Mouse (Mus musculus): Measurements from ENCODE around the gene Gm17490. TPM values are rescaled to one million over a fixed set of nuclear protein-coding genes. Genes with fewer than 3 reads are reported as not detected.

Gene Gm17490
- total and polyA plus RNA-seq, 3 experiments: not detected

DNA sequence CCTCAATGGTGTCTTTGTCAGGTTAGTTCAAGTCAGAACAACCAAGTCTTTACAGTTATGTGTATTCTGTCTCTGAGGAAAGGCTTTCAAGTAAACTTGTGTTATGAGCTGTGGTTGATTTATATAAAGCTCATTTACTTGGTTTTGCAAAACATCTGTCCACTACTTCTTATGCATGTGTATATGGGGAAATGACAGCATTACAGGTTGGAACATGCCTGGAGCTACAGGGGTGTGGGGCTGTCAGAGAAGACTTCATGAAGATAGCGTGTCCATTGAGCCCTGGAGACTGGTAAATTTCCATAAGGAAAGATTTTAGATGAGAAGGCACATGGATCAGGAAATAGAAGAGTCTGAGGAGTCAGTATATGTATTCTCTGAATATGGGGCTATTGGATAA, 18.0 kb upstream of the Gm17490 start:
- Histone ChIP-seq H3K4me1 (ENCODE audit: control insufficient read depth, insufficient read depth, low read length) (no peaks in the 10 kb centered on the region), H3K36me3 (ENCODE audit: control insufficient read depth, insufficient read depth, low read length) (no peaks in the 10 kb centered on the region), H3K27ac (no peak overlapping the region), H3K79me2 (replicated peaks; ENCODE audit: control insufficient read depth, insufficient read depth, low read length) (no peaks in the 10 kb centered on the region), H3K27me3 (ENCODE audit: control insufficient read depth, insufficient read depth, low read length) (no peaks in the 10 kb centered on the region), H3K4me3 (no peak overlapping the region), H3K9ac (ENCODE audit: low read depth, low read length) (no peak overlapping the region)
- WGBS: 84% methylated on average over 1 of the region's 1 CpGs
- DNase-seq: no peak
- intact Hi-C loops (cut with DNase I): no loop called here
- TF ChIP-seq CTCF (IDR thresholded peaks at IDR 0.05) (no peak), POLR2A (IDR thresholded peaks at IDR 0.05; ENCODE audit: insufficient read depth, low read depth, low read length) (no peak), EP300 (IDR thresholded peaks at IDR 0.05; ENCODE audit: insufficient read depth, low read depth, low read length) (no peak)

DNA sequence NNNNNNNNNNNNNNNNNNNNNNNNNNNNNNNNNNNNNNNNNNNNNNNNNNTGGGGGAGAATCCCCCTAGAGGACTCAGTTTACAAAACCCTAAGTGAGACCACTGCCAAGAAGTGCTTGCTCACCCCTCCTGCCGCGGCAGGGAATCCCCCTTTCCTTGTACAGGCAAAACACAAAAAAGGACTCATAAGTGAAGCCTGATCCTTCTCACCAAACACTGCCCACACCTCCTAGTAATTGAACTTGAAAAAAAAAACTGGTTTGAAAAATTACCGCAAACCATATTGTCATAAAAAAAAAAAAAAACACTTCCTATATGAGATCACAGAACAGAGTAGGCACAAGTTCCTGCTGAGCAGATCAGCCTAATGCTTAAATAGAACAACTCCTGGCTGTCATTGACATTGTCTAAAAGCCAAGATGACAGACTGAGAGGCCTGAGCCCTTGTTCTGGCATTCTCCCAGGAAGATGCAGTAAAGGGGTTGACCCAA, 16.4 kb upstream of the Gm17490 start, which contains the start of gene Il2ra:
Il2ra (plus strand) TSS at position 357 of the 491 bp plus-strand sequence.
- no peak within 1 kb of the TSS for H3K27ac ChIP-seq
- no peak within 1 kb of the TSS for H3K9ac ChIP-seq (ENCODE audit: low read depth, low read length)

DNA sequence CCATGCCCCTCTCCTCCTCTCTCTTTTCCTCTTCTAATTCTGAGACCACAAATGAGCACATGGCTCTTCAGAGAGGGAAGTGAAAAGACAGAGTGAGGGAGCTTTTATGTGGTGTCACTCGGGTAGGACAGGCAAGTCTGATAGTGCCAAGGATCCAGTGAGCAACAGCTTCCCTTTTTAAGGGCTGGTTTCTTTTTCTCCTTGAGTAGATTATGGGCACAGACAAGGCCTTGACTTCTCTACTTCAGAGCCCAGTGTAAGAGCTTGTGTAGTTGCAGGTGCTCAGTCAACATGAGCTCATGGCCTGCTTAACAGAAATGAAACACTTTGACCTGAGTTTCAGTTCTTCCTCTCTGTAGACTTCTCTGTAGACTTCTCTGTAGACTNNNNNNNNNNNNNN, 11.1 kb upstream of the Gm17490 start:
- TF ChIP-seq CTCF (IDR thresholded peaks at IDR 0.05) (no peak), EP300 (IDR thresholded peaks at IDR 0.05; ENCODE audit: insufficient read depth, low read depth, low read length) (no peak), POLR2A (IDR thresholded peaks at IDR 0.05; ENCODE audit: insufficient read depth, low read depth, low read length) (no peak)
- no peak overlapping the region for H3K9ac ChIP-seq (ENCODE audit: low read depth, low read length)
- DNase-seq: peak in 1 of 2 experiments; percentile 11
- H3K79me2 ChIP-seq (replicated peaks; ENCODE audit: control insufficient read depth, insufficient read depth, low read length): no peaks in the 10 kb centered on the region
- no peaks in the 10 kb centered on the region for H3K27me3 ChIP-seq (ENCODE audit: control insufficient read depth, insufficient read depth, low read length)
- H3K27ac ChIP-seq: no peak overlapping the region
- H3K4me1 ChIP-seq (ENCODE audit: control insufficient read depth, insufficient read depth, low read length): no peaks in the 10 kb centered on the region
- intact Hi-C loops (cut with DNase I): no loop called here
- 44% methylated on average over 1 of the region's 1 CpGs for WGBS
- H3K36me3 ChIP-seq (ENCODE audit: control insufficient read depth, insufficient read depth, low read length): no peaks in the 10 kb centered on the region
- no peak overlapping the region for H3K4me3 ChIP-seq

More for the DNA sequence above, 16.4 kb upstream of the Gm17490 start, which contains the start of gene Il2ra:
- H3K36me3 ChIP-seq (ENCODE audit: control insufficient read depth, insufficient read depth, low read length): no peaks in the 10 kb centered on the region
- H3K4me1 ChIP-seq (ENCODE audit: control insufficient read depth, insufficient read depth, low read length): no peaks in the 10 kb centered on the region
- WGBS: 73% methylated on average over 3 of the region's 3 CpGs
- H3K4me3 ChIP-seq: no peak within 1 kb of the TSS
- no peaks in the 10 kb centered on the region for H3K27me3 ChIP-seq (ENCODE audit: control insufficient read depth, insufficient read depth, low read length)
- H3K79me2 ChIP-seq (replicated peaks; ENCODE audit: control insufficient read depth, insufficient read depth, low read length): no peaks in the 10 kb centered on the region
- TF ChIP-seq POLR2A (IDR thresholded peaks at IDR 0.05; ENCODE audit: insufficient read depth, low read depth, low read length) (no peak), EP300 (IDR thresholded peaks at IDR 0.05; ENCODE audit: insufficient read depth, low read depth, low read length) (no peak), CTCF (IDR thresholded peaks at IDR 0.05) (no peak)
- no peak for DNase-seq
- intact Hi-C loops (cut with DNase I): no loop called here

DNA sequence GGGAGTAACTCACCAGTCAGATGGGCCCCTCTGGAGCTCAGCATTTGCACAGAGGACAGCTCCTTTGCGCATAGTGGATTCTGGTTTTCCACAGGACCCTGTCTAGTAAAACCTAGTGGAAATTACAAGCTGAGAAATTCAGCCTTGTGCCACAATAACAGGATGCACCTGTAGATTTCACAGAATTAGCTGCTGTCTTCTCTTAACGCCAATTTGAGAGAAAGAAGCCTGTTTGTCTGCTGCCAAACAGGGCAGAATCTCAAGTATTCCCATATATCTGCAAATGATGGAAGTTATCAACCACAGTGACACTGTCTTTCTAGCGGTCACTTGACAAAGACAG, 10.0 kb upstream of the Gm17490 start:
- H3K27me3 ChIP-seq (ENCODE audit: control insufficient read depth, insufficient read depth, low read length): no peaks in the 10 kb centered on the region
- H3K36me3 ChIP-seq (ENCODE audit: control insufficient read depth, insufficient read depth, low read length): no peaks in the 10 kb centered on the region
- no peaks in the 10 kb centered on the region for H3K79me2 ChIP-seq (replicated peaks; ENCODE audit: control insufficient read depth, insufficient read depth, low read length)
- intact Hi-C loops (cut with DNase I): no loop called here
- TF ChIP-seq EP300 (IDR thresholded peaks at IDR 0.05; ENCODE audit: insufficient read depth, low read depth, low read length) (no peak), CTCF (IDR thresholded peaks at IDR 0.05) (no peak), POLR2A (IDR thresholded peaks at IDR 0.05; ENCODE audit: insufficient read depth, low read depth, low read length) (no peak)
- H3K9ac ChIP-seq (ENCODE audit: low read depth, low read length): no peak overlapping the region
- WGBS: 54% methylated on average over 3 of the region's 3 CpGs
- H3K27ac ChIP-seq: no peak overlapping the region
- H3K4me3 ChIP-seq: no peak overlapping the region
- DNase-seq: no peak
- no peaks in the 10 kb centered on the region for H3K4me1 ChIP-seq (ENCODE audit: control insufficient read depth, insufficient read depth, low read length)

DNA sequence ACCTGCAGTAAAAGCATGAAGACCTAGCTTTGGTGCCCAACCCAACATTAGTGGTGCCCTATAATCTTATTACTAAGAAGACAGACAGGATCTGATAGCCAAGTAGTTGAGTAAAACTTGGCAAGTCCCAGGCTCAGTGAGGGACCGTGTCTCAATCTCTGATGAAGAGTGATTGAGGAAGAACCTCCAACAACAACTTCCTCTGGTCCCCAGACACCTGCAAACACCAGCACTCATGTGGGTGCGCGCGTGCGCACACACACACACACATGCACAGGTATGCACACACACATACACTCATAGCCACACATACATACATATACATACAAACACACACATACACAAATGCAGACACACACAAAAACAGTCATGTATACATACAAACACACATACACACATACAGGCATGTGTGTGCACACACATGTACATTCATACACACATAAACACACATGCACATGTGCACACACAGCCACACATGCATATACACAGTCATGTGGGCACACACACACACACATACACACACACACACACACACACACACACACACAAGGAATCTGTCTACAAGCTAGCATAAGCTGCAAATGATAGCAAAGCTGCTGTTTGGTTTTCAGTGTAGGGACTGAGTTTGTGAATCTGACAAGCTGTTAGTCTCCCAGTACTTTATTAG, 9.5 kb upstream of the Gm17490 start:
- intact Hi-C loops (cut with DNase I): no loop called here
- TF ChIP-seq POLR2A (IDR thresholded peaks at IDR 0.05; ENCODE audit: insufficient read depth, low read depth, low read length) (no peak), CTCF (IDR thresholded peaks at IDR 0.05) (no peak), EP300 (IDR thresholded peaks at IDR 0.05; ENCODE audit: insufficient read depth, low read depth, low read length) (no peak)
- H3K4me3 ChIP-seq: no peak overlapping the region
- H3K9ac ChIP-seq (ENCODE audit: low read depth, low read length): no peak overlapping the region
- H3K27me3 ChIP-seq (ENCODE audit: control insufficient read depth, insufficient read depth, low read length): no peaks in the 10 kb centered on the region
- WGBS: 91% methylated on average over 5 of the region's 5 CpGs
- DNase-seq: no peak
- H3K36me3 ChIP-seq (ENCODE audit: control insufficient read depth, insufficient read depth, low read length): no peaks in the 10 kb centered on the region
- H3K27ac ChIP-seq: no peak overlapping the region
- no peaks in the 10 kb centered on the region for H3K79me2 ChIP-seq (replicated peaks; ENCODE audit: control insufficient read depth, insufficient read depth, low read length)
- no peaks in the 10 kb centered on the region for H3K4me1 ChIP-seq (ENCODE audit: control insufficient read depth, insufficient read depth, low read length)

DNA sequence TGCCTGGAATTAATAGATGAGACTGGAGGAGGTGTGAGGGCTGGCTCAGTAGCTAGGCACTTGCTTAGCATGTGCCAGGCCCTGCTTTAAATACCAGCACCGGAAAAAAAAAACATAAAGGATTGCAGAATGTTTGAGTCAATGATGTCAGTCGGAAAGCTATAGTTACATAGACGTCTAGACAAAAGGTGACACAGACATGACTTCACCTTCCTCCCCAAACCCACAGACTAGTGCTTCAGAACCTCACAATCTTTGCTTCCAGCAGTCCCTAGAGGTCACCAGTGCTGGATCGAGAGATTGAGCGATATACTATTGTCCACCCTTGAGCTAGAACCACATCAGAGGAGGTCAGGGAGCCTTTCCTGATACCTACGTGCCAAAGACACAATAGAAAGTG, 9.0 kb upstream of the Gm17490 start:
- no peak overlapping the region for H3K4me3 ChIP-seq
- intact Hi-C loops (cut with DNase I): no loop called here
- no peaks in the 10 kb centered on the region for H3K4me1 ChIP-seq (ENCODE audit: control insufficient read depth, insufficient read depth, low read length)
- H3K9ac ChIP-seq (ENCODE audit: low read depth, low read length): no peak overlapping the region
- WGBS: 81% methylated on average over 6 of the region's 6 CpGs
- DNase-seq: no peak
- no peaks in the 10 kb centered on the region for H3K27me3 ChIP-seq (ENCODE audit: control insufficient read depth, insufficient read depth, low read length)
- no peak overlapping the region for H3K27ac ChIP-seq
- H3K36me3 ChIP-seq (ENCODE audit: control insufficient read depth, insufficient read depth, low read length): no peaks in the 10 kb centered on the region
- TF ChIP-seq EP300 (IDR thresholded peaks at IDR 0.05; ENCODE audit: insufficient read depth, low read depth, low read length) (no peak), POLR2A (IDR thresholded peaks at IDR 0.05; ENCODE audit: insufficient read depth, low read depth, low read length) (no peak)
- H3K79me2 ChIP-seq (replicated peaks; ENCODE audit: control insufficient read depth, insufficient read depth, low read length): no peaks in the 10 kb centered on the region
